Mouse (Mus musculus) adrenal gland, adult 2 months (tissue): Measurements from ENCODE around the gene Prrx2. TPM values are rescaled to one million over a fixed set of nuclear protein-coding genes. Genes with fewer than 3 reads are reported as not detected.
A peak's percentile ranks its signal among the peaks of the same experiment; 100 is the strongest.

Source experiments
- DNase-seq: peaks from one replicate; pipeline ENCODE4 v3.0.0; 2021
- polyA plus RNA-seq: library from polyadenylated mRNA; depleted of rRNA; stranded (reverse); fragments of >200 nt; gene quantifications from 2 replicates; pipeline ENCODE4 v1.2.3, GENCODE M21; 2012
- total RNA-seq, 2 experiments: library from RNA; stranded (reverse); gene quantifications; 2 replicates each; pipeline ENCODE4 v1.2.3; 2021

The Prrx2 gene
- total and polyA plus RNA-seq, 3 experiments, result 2.1 to 4.3 (median 2.2) TPM

DNA sequence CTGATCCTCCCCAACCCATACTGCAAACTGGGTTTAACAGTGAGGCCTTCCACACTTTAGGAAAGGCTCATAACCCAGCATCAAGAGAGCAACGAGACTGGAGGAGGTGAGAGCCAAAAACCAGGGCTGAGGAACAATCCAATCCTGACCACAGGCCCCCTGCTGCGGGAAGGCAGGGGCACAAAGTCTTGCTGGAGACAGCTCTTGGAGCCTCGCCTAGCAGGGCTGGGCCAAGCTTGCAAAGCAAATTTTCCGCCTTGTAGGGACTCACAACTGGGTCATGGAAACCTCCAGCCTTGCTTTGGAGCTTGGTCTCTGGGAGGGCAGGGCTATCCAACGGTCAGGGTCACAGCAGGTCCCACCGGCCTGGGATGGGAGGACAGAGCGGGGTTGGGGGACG lies 36.1 kb downstream of the Prrx2 start:
- peak; percentile 16 for DNase-seq

DNA sequence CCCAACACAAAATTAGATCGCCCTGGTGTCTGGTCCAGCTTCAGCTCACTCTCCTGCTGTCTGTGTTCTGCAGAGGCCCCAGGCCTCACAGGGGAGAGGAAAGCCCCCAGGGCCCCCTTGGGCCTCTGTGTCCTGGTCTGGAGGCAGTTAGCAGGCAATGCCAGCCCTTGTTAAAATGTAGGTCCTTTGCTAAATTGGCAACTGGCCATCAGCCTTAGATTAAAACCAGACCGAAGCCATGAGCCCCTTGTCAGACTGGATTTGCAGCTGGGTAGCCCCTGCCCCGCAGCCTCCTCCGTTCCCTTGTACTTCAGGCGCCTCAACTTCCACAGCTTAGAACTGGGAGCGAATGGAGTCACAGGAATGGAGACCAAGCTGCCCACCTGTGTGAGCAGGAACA lies 37.9 kb downstream of the Prrx2 start:
- no peak for DNase-seq

DNA sequence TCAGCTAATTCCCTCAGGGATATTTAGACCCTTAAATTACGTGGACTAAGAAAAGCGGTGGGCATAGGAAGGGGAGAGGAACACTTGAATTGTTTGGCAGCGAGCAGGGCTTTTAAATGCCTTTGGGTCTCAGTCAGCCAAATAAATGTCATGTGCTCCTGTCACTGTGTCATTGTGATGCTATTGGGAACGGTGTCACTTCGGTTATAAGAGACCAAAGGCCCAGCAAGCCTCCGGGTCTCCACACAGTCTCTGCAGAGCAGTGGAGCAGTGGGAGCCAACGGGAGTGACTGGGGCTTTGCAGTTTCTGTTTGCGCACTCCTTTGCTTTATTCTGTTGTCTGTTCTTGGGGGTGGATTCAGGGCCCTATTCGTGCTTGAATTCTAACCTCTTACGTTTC lies 39.7 kb downstream of the Prrx2 start:
- no peak for DNase-seq

GRCm38 (mm10) chr2:30875096-30875495 lies 40.3 kb downstream of the Prrx2 start:
- DNase-seq, result no peak

DNA sequence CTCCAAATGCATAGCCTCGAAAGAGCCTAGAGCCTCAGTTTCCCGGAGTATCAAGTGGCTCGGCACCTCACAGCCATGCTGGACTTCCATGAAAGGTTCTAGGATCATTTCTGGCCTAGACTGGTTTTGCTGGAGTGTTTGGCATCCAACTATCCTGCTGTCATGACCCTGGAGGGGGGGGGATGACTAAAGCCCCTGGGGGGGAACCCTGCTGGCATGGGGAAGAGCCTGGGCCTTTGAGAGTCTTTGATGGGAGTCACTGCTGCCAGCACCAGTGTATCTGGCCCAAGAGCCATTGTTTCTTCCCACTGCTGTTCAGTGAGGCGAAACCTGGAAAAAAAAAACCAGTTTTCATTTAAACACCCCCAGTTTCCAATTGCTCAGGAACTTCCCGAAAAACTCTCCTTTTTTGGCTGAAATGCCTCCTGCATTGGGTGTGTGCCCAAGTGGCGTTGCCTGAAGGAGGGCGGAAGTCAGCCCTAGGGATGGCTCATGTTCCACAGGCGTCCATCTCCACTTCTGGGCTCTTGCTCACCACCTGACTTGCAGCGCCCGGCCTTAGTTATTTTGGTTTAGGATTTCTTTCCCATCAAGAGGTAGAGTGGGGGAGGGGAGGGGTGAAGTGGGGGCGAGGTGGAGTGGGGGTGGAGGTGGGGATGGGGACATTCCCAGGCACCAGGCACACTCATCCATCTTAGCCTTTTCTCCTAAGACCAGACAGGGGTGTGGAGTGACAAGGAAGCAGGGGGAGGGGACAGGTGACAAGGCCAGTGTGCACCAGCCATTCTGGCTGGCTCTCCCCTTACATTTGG lies 41.1 kb downstream of the Prrx2 start:
- DNase-seq, result no peak

DNA sequence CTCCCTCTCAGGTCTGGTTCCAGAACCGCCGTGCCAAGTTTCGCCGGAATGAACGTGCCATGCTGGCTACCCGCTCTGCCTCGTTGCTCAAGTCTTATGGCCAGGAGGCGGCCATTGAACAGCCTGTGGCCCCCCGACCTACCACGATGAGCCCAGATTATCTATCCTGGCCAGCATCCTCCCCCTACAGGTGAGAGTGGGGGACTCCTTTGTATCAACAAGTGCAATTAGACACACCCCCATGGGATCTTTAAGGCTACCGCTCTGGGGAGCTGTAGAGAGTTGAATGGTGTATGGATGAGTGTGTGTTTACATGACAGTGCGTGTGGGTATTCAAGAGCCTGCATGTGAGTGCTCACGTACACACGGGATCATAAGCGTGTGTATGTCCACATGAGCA lies 44.7 kb downstream of the Prrx2 start:
- DNase-seq, result no peak

GRCm38 (mm10) chr2:30881215-30881614 lies 46.4 kb downstream of the Prrx2 start:
- no peak for DNase-seq

- DNase-seq, result no peak
Measured at GRCm38 (mm10) chr2:30884852-30885373, 50.1 kb downstream of the Prrx2 start.

- no peak for DNase-seq
Measured at GRCm38 (mm10) chr2:30885453-30886163, 50.8 kb downstream of the Prrx2 start.

DNA sequence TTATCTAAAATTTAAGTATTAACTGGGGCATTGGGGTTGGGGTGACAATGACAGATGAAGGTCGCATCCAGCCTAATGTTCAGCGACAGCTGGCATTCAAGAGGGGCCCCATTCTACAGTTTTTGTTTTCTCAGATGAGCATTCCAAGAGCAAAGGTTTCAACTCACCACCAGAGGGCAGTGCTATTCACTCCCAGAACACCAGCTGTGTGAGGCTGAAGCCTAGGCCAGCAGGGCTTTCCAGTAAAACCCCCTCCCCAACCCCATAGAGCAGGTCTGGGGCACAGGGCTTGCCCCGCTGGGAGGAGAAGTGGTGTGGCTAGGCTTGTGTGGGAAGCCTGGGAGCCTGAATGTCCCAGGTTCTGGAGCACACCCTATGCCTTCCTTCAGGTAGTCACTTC lies 56.2 kb downstream of the Prrx2 start:
- peak; percentile 49 for DNase-seq

- DNase-seq, result peak; percentile 65
Measured at GRCm38 (mm10) chr2:30893399-30893798, 58.6 kb downstream of the Prrx2 start.

DNA sequence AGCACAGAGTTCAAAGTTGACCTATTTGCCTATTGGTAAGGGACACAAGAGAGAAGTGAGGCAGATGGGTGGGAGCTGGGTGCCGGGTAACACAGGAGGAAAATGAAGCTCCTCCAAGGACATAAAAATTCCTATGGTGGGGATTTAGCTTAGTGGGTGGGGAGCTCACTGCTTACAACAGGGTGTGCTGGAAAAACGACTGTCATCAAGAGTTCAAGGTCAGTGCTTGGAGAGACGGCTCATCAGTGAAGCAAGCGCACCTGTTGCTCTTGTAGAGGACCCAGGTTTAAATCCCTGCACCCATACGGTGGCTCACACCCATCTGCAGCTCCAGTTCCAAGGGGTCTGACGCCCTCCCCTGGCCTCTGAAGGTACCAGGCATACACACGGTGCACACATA lies 59.2 kb downstream of the Prrx2 start:
- DNase-seq, result no peak

GRCm38 (mm10) chr2:30897291-30897690 lies 62.5 kb downstream of the Prrx2 start:
- no peak for DNase-seq

GRCm38 (mm10) chr2:30899397-30900069 lies 64.8 kb downstream of the Prrx2 start:
- DNase-seq, result no peak

GRCm38 (mm10) chr2:30901646-30902160 lies 66.9 kb downstream of the Prrx2 start:
- DNase-seq, result no peak

DNA sequence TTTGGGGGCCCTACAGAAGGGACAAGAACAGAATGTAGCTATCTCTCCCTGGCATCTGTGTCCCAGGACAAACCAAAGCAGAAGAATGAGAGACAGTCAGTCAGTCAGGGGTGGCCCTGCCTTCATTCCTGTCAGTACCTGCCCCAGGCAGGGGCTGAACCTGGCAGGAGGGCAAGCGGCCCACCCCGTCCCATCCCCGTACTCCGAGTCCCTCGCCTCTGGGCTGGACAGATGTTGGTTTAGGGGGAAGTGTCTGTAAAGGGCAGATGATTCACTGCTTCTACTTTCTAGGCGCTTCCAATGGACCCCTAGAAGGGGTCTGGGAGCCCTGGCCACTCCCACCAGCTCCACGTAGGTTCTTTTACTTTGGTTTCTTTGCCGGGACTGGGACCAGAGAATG lies 67.5 kb downstream of the Prrx2 start:
- no peak for DNase-seq

GRCm38 (mm10) chr2:30902726-30903722 lies 68.3 kb downstream of the Prrx2 start:
- DNase-seq, result no peak

DNA sequence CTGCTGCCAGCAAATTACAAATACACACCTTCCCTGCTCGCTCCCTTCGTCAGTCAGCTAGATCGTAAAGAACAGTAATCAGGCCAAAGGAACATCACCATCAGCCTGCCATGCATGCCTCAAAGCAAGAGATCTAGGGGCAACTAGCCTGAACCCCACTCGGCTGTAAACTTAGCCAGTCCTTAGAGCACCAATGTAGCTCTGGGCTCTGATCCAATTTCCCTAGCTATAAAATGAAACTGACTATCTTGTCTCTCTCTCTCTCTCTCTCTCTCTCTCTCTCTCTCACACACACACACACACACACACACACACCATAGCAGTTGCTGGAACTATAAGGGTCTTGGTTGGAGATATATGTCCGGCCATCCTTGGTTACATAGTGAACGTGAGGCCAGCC lies 69.5 kb downstream of the Prrx2 start:
- DNase-seq, result no peak

- peak; percentile 50 for DNase-seq
Measured at GRCm38 (mm10) chr2:30904991-30905390, 70.2 kb downstream of the Prrx2 start.

DNA sequence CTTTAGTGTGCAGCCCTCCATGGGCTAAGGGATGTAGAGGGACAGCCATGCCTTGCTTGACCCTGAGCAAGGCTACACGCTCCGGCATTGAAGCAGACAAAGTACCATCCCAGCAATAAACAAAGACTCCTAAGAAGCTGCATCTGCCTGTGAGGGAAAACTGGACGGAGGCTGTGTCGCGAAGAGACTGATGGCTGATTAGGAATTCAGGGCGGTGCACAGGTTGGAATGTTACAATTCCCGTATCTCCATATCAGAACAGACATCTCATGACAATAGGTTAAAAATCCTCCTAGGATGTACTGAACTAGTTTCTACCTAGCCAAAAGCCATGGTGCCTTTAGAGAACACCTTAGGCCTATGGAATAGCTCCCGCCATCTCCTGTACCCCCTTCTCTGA lies 71.1 kb downstream of the Prrx2 start:
- no peak for DNase-seq

GRCm38 (mm10) chr2:30906641-30907040 lies 71.9 kb downstream of the Prrx2 start:
- DNase-seq, result no peak
